Mouse (Mus musculus) kidney, embryonic 15.5 days (tissue): ENCODE data around the gene Arhgap19. TPM values are rescaled to one million over a fixed set of nuclear protein-coding genes. Genes with fewer than 3 reads are reported as not detected.

Experiments used
- ATAC-seq: fragments of 200-750 bp; cut with Nextera tagmentation; replicated peaks from 2 replicates; pipeline ENCODE4 v1.8.0; 2017; ENCODE audit warnings: moderate TSS enrichment; ENCODE audit not compliant: low FRiP score
- H3K27ac ChIP-seq: fragments of 300-500 bp; sonication (generic); 2 replicates; pipeline ENCODE4 v1.5.1; 2015; ENCODE audit warnings: mild to moderate bottlenecking, inconsistent platforms
- H3K27me3 ChIP-seq: fragments of 300-500 bp; sonication (generic); 2 replicates; pipeline ENCODE4 v1.6.1; 2015; ENCODE audit warnings: inconsistent platforms
- H3K36me3 ChIP-seq: fragments of 300-500 bp; sonication (generic); 2 replicates; pipeline ENCODE4 v1.6.1; 2015; ENCODE audit warnings: inconsistent platforms
- H3K4me1 ChIP-seq: fragments of 300-500 bp; sonication (generic); 2 replicates; pipeline ENCODE4 v1.6.1; 2015; ENCODE audit warnings: inconsistent platforms
- H3K4me2 ChIP-seq: fragments of 300-500 bp; sonication (generic); 2 replicates; pipeline ENCODE4 v1.6.1; 2015; ENCODE audit warnings: moderate library complexity, mild to moderate bottlenecking, inconsistent platforms
- H3K4me3 ChIP-seq: fragments of 300-500 bp; sonication (generic); replicated peaks from 2 replicates; pipeline ENCODE4 v1.5.1; 2015; ENCODE audit warnings: mild to moderate bottlenecking, inconsistent platforms
- H3K9ac ChIP-seq: fragments of 300-500 bp; sonication (generic); 2 replicates; pipeline ENCODE4 v1.6.1; 2015; ENCODE audit warnings: mild to moderate bottlenecking, inconsistent platforms
- H3K9me3 ChIP-seq: fragments of 300-500 bp; sonication (generic); replicated peaks from 2 replicates; pipeline ENCODE4 v1.6.1; 2016; ENCODE audit warnings: inconsistent platforms
- WGBS: fragments of 180-500 bp; shearing (Covaris S2); methylation state at CpG from one replicate; pipeline ENCODE4 v1.1.7; 2015; ENCODE audit warnings: mixed read lengths; 5-methylcytosine and 5-hydroxymethylcytosine counted together
- polyA plus RNA-seq: library from polyadenylated mRNA; unstranded; fragments of >200 nt; fragmentation: Nextera tagmentation; extraction: Ambion mirVana; gene quantifications from 2 replicates; pipeline ENCODE4 v1.2.1, GENCODE M21; 2015

Gene Arhgap19
- polyA plus RNA-seq, 1 experiment from 2014 or later = 29.7 TPM

DNA sequence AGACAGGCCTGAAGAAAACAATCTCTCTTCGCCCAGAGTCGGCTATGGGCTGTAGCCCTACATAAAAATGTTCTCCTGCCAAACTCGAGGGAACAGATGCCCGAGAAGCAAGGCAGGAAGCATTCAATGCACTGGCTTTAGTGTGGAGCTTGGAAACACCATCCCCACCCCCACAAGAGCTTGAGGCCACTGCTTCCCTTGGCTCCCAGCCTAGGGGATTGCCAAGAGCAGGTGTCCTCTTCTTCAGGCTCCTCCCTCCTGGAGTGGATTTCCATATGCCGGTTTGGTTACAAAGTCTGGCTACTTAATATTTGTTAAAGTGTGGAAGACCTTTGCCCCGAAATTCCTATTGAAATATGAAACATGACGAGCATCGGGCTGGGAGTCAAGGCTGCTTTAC, 82.4 kb downstream of the Arhgap19 start:
- WGBS = 76% methylated on average over 8 of the region's 8 CpGs
- H3K27me3 ChIP-seq = peaks cover 2% of the 10 kb centered on the region; the same call in 1 of the 2 replicates
- no peaks in the 10 kb centered on the region for H3K36me3 ChIP-seq
- no peak overlapping the region for H3K9ac ChIP-seq
- H3K9me3 ChIP-seq = no peaks in the 10 kb centered on the region
- no peak overlapping the region for H3K4me2 ChIP-seq
- no peak overlapping the region for H3K27ac ChIP-seq
- H3K4me3 ChIP-seq = no peak overlapping the region
- H3K4me1 ChIP-seq = peaks cover 38% of the 10 kb centered on the region
- ATAC-seq = no peak

Other genes with a start within 250 kb of the Arhgap19 start
- gene Gm340, start 219.7 kb downstream of the Arhgap19 start, polyA plus RNA-seq = 1.9 and 2.8 TPM in 2 replicates
- 6.1 and 6.3 TPM in 2 replicates for gene Slit1, start 58.4 kb downstream of the Arhgap19 start, polyA plus RNA-seq
- 5.6 and 6.3 TPM in 2 replicates for gene Frat1, start 27.9 kb upstream of the Arhgap19 start, polyA plus RNA-seq
- 4.8 and 5.9 TPM in 2 replicates for gene Frat2, start 46.1 kb upstream of the Arhgap19 start, polyA plus RNA-seq
- 17.8 and 18.8 TPM in 2 replicates for gene Rrp12, start 94.1 kb upstream of the Arhgap19 start, polyA plus RNA-seq
- 688 and 748 TPM in 2 replicates for gene Pgam1, start 109.9 kb upstream of the Arhgap19 start, polyA plus RNA-seq
- gene Exosc1, start 131.4 kb upstream of the Arhgap19 start, polyA plus RNA-seq = 85.1 TPM in 2 replicates
- gene Zdhhc16, start 131.4 kb upstream of the Arhgap19 start, polyA plus RNA-seq = 81.6 and 89.6 TPM in 2 replicates
- 40.6 and 45.6 TPM in 2 replicates for gene Mms19, start 179.1 kb upstream of the Arhgap19 start, polyA plus RNA-seq
- 29.0 and 32.3 TPM in 2 replicates for gene Ubtd1, start 179.7 kb upstream of the Arhgap19 start, polyA plus RNA-seq
- 0.35 TPM in 1 of 2 replicates, not detected in the other for gene Ankrd2, start 234.0 kb upstream of the Arhgap19 start, polyA plus RNA-seq
- 19.7 and 21.1 TPM in 2 replicates for gene Hoga1, start 243.6 kb upstream of the Arhgap19 start, polyA plus RNA-seq